Mouse (Mus musculus) heart, embryonic 10.5 days (tissue): ENCODE measurements around the gene Immp2l. TPM values are rescaled to one million over a fixed set of nuclear protein-coding genes. Genes with fewer than 3 reads are reported as not detected.

Experiments used
- DNase-seq: peaks from one replicate; pipeline ENCODE4 v3.0.0-alpha.2; 2017; ENCODE audit warnings: low spot score
- H3K27ac ChIP-seq: fragments of 300-500 bp; sonication (generic); 2 replicates; pipeline ENCODE4 v1.5.1; 2016; ENCODE audit warnings: mild to moderate bottlenecking
- H3K27me3 ChIP-seq: fragments of 300-500 bp; sonication (generic); 2 replicates; pipeline ENCODE4 v1.6.1; 2016; ENCODE audit warnings: mild to moderate bottlenecking; ENCODE audit not compliant: poor library complexity, insufficient read depth, severe bottlenecking
- H3K36me3 ChIP-seq: fragments of 300-500 bp; sonication (generic); 2 replicates; pipeline ENCODE4 v1.6.1; 2016; ENCODE audit warnings: mild to moderate bottlenecking, moderate library complexity
- H3K4me1 ChIP-seq: fragments of 300-500 bp; sonication (generic); 2 replicates; pipeline ENCODE4 v1.6.1; 2016; ENCODE audit warnings: mild to moderate bottlenecking
- H3K4me3 ChIP-seq: fragments of 300-500 bp; sonication (generic); 2 replicates; pipeline ENCODE4 v1.5.1; 2016; ENCODE audit warnings: mild to moderate bottlenecking, moderate library complexity
- H3K9me3 ChIP-seq: fragments of 300-500 bp; sonication (generic); 2 replicates; pipeline ENCODE4 v1.6.1; 2016; ENCODE audit warnings: mild to moderate bottlenecking, moderate library complexity
- WGBS: fragments of 180-500 bp; shearing (Covaris S2); methylation state at CpG from one replicate; pipeline ENCODE4 v1.1.7; 2016; 5-methylcytosine and 5-hydroxymethylcytosine counted together
- polyA plus RNA-seq: library from polyadenylated mRNA; unstranded; fragments of >200 nt; fragmentation: Nextera tagmentation; extraction: Ambion mirVana; gene quantifications from 2 replicates; pipeline ENCODE4 v1.2.1, GENCODE M21; 2016

The Immp2l gene
- polyA plus RNA-seq, 1 experiment from 2014 or later, result 11.7 TPM

GRCm38 (mm10) chr12:41500049-41500820, 476.3 kb downstream of the Immp2l start:
- Histone ChIP-seq H3K27ac (no peak overlapping the region), H3K4me3 (no peak overlapping the region), H3K27me3 (no peaks in the 10 kb centered on the region), H3K4me1 (no peaks in the 10 kb centered on the region), H3K9me3 (no peaks in the 10 kb centered on the region), H3K36me3 (no peaks in the 10 kb centered on the region)
- no peak for DNase-seq
- 71% methylated on average over 9 of the region's 9 CpGs for WGBS

GRCm38 (mm10) chr12:41508610-41509009, 484.7 kb downstream of the Immp2l start:
- H3K27ac ChIP-seq, result no peak overlapping the region
- H3K4me3 ChIP-seq, result no peak overlapping the region
- H3K4me1 ChIP-seq, result no peaks in the 10 kb centered on the region
- WGBS, result 88% methylated on average over 4 of the region's 4 CpGs
- no peaks in the 10 kb centered on the region for H3K36me3 ChIP-seq
- H3K9me3 ChIP-seq, result no peaks in the 10 kb centered on the region
- no peak for DNase-seq
- no peaks in the 10 kb centered on the region for H3K27me3 ChIP-seq

- Histone ChIP-seq H3K4me1 (no peaks in the 10 kb centered on the region), H3K27ac (no peak overlapping the region), H3K36me3 (no peaks in the 10 kb centered on the region), H3K9me3 (no peaks in the 10 kb centered on the region), H3K27me3 (no peaks in the 10 kb centered on the region), H3K4me3 (no peak overlapping the region)
- 90% methylated on average over 3 of the region's 3 CpGs for WGBS
- DNase-seq, result no peak
These were observed 486.7 kb downstream of the Immp2l start for GRCm38 (mm10) chr12:41510588-41510987.

GRCm38 (mm10) chr12:41518897-41519296, 495.0 kb downstream of the Immp2l start:
- H3K4me3 ChIP-seq, result no peak overlapping the region
- no peaks in the 10 kb centered on the region for H3K9me3 ChIP-seq
- WGBS, result 67% methylated on average over 5 of the region's 5 CpGs
- no peaks in the 10 kb centered on the region for H3K27me3 ChIP-seq
- no peak for DNase-seq
- no peaks in the 10 kb centered on the region for H3K36me3 ChIP-seq
- no peak overlapping the region for H3K27ac ChIP-seq
- H3K4me1 ChIP-seq, result no peaks in the 10 kb centered on the region

- no peak for DNase-seq
- H3K27ac ChIP-seq, result no peak overlapping the region
- WGBS, result 78% methylated on average over 2 of the region's 2 CpGs
- H3K4me3 ChIP-seq, result no peak overlapping the region
- H3K27me3 ChIP-seq, result no peaks in the 10 kb centered on the region
- H3K36me3 ChIP-seq, result no peaks in the 10 kb centered on the region
- H3K4me1 ChIP-seq, result no peaks in the 10 kb centered on the region
- no peaks in the 10 kb centered on the region for H3K9me3 ChIP-seq
These were observed 496.4 kb downstream of the Immp2l start for GRCm38 (mm10) chr12:41520326-41520725.

- DNase-seq, result no peak
- no peaks in the 10 kb centered on the region for H3K27me3 ChIP-seq
- no peaks in the 10 kb centered on the region for H3K4me1 ChIP-seq
- H3K9me3 ChIP-seq, result no peaks in the 10 kb centered on the region
- no peaks in the 10 kb centered on the region for H3K36me3 ChIP-seq
- WGBS, result 83% methylated on average over 2 of the region's 2 CpGs
- no peak overlapping the region for H3K4me3 ChIP-seq
- H3K27ac ChIP-seq, result no peak overlapping the region
These were observed 497.8 kb downstream of the Immp2l start for GRCm38 (mm10) chr12:41521671-41522070.

- no peak for DNase-seq
- Histone ChIP-seq H3K36me3 (no peaks in the 10 kb centered on the region), H3K9me3 (no peaks in the 10 kb centered on the region), H3K27me3 (no peaks in the 10 kb centered on the region), H3K27ac (no peak overlapping the region), H3K4me1 (no peaks in the 10 kb centered on the region), H3K4me3 (no peak overlapping the region)
- WGBS, result 72% methylated on average over 2 of the region's 2 CpGs
These were observed 502.8 kb downstream of the Immp2l start for GRCm38 (mm10) chr12:41526688-41527087.

- H3K4me3 ChIP-seq, result no peak overlapping the region
- no peak overlapping the region for H3K27ac ChIP-seq
- no peaks in the 10 kb centered on the region for H3K27me3 ChIP-seq
- H3K36me3 ChIP-seq, result no peaks in the 10 kb centered on the region
- no peaks in the 10 kb centered on the region for H3K4me1 ChIP-seq
- WGBS, result 84% methylated on average over 4 of the region's 4 CpGs
- H3K9me3 ChIP-seq, result no peaks in the 10 kb centered on the region
- DNase-seq, result no peak
These were observed 504.5 kb downstream of the Immp2l start for GRCm38 (mm10) chr12:41528410-41528809.

- Histone ChIP-seq H3K4me3 (no peak overlapping the region), H3K27me3 (no peaks in the 10 kb centered on the region), H3K4me1 (no peaks in the 10 kb centered on the region), H3K36me3 (no peaks in the 10 kb centered on the region), H3K9me3 (no peaks in the 10 kb centered on the region), H3K27ac (no peak overlapping the region)
- DNase-seq, result no peak
- 74% methylated on average over 5 of the region's 5 CpGs for WGBS
These were observed 516.1 kb downstream of the Immp2l start for GRCm38 (mm10) chr12:41539989-41540388.

GRCm38 (mm10) chr12:41551578-41551977, 527.7 kb downstream of the Immp2l start:
- Histone ChIP-seq H3K27ac (no peak overlapping the region), H3K36me3 (no peaks in the 10 kb centered on the region), H3K4me3 (no peak overlapping the region), H3K9me3 (no peaks in the 10 kb centered on the region), H3K4me1 (peaks cover 7% of the 10 kb centered on the region), H3K27me3 (no peaks in the 10 kb centered on the region)
- 59% methylated on average over 4 of the region's 4 CpGs for WGBS
- no peak for DNase-seq

GRCm38 (mm10) chr12:41557832-41558231, 533.9 kb downstream of the Immp2l start:
- H3K4me3 ChIP-seq, result no peak overlapping the region
- DNase-seq, result no peak
- WGBS, result 58% methylated on average over 3 of the region's 3 CpGs

GRCm38 (mm10) chr12:41558956-41559735, 535.3 kb downstream of the Immp2l start:
- no peaks in the 10 kb centered on the region for H3K36me3 ChIP-seq
- peaks cover 13% of the 10 kb centered on the region for H3K4me1 ChIP-seq
- 36% methylated on average over 5 of the region's 5 CpGs for WGBS
- H3K9me3 ChIP-seq, result no peaks in the 10 kb centered on the region
- H3K27me3 ChIP-seq, result no peaks in the 10 kb centered on the region
- DNase-seq, result no peak
- H3K27ac ChIP-seq, result no peak overlapping the region
- no peak overlapping the region for H3K4me3 ChIP-seq

More at GRCm38 (mm10) chr12:41557832-41558231, 533.9 kb downstream of the Immp2l start:
- no peaks in the 10 kb centered on the region for H3K36me3 ChIP-seq
- no peaks in the 10 kb centered on the region for H3K9me3 ChIP-seq
- H3K27me3 ChIP-seq, result no peaks in the 10 kb centered on the region
- H3K27ac ChIP-seq, result no peak overlapping the region
- peaks cover 13% of the 10 kb centered on the region for H3K4me1 ChIP-seq
